Mouse (Mus musculus): ENCODE measurements around the gene Eif1.
"Not testable (repeated sequence)": the region's sequence is repeated elsewhere in the genome, so short reads cannot be mapped to it uniquely, and the experiment has no call there.

Eif1 gene

GRCm38 (mm10) chr11:100352076-100352857, 32.6 kb downstream of the Eif1 start:
- no peak for DNase-seq (ENCODE audit: low spot score in 2 of 2)

GRCm38 (mm10) chr11:100355151-100355951, 35.7 kb downstream of the Eif1 start:
- no peak for DNase-seq (ENCODE audit: low spot score in 2 of 2)

- peak in 1 of 2 experiments; percentile 58 for DNase-seq (ENCODE audit: low spot score in 2 of 2)
Measured at GRCm38 (mm10) chr11:100355972-100356818, 36.5 kb downstream of the Eif1 start, which contains the start of gene Hap1. Gene Hap1 (minus strand): TSS chr11:100356128.

GRCm38 (mm10) chr11:100356819-100357211, 37.1 kb downstream of the Eif1 start:
- DNase-seq (ENCODE audit: low spot score in 2 of 2), result no peak

GRCm38 (mm10) chr11:100357408-100357807, 37.7 kb downstream of the Eif1 start:
- no peak for DNase-seq (ENCODE audit: low spot score in 2 of 2)

GRCm38 (mm10) chr11:100360175-100360574, 40.5 kb downstream of the Eif1 start:
- DNase-seq (ENCODE audit: low spot score in 2 of 2), result no peak

GRCm38 (mm10) chr11:100361059-100361458, 41.4 kb downstream of the Eif1 start:
- not testable (repeated sequence) for DNase-seq (ENCODE audit: low spot score in 2 of 2)

- DNase-seq (ENCODE audit: low spot score in 2 of 2), result peak; percentile 53 to 83
Measured at GRCm38 (mm10) chr11:100362209-100362978, 42.7 kb downstream of the Eif1 start.

GRCm38 (mm10) chr11:100362979-100363562, 43.4 kb downstream of the Eif1 start:
- DNase-seq (ENCODE audit: low spot score in 2 of 2), result peak; percentile 48 to 76

GRCm38 (mm10) chr11:100369145-100369544, 49.5 kb downstream of the Eif1 start:
- no peak for DNase-seq (ENCODE audit: low spot score in 2 of 2)

- no peak for DNase-seq (ENCODE audit: low spot score in 2 of 2)
Measured at GRCm38 (mm10) chr11:100369822-100370221, 50.1 kb downstream of the Eif1 start.
